Mouse (Mus musculus) urinary bladder, postnatal 10 days (tissue): ENCODE data around the gene Cox10.

Experiments
- DNase-seq: peaks from one replicate; pipeline ENCODE4 v3.0.0; 2022; ENCODE audit warnings: low spot score

The Cox10 gene

GRCm38 (mm10) chr11:64045041-64045440 lies 34.2 kb downstream of the Cox10 start:
- no peak for DNase-seq

GRCm38 (mm10) chr11:64044024-64044423 lies 35.2 kb downstream of the Cox10 start:
- no peak for DNase-seq

- DNase-seq, result no peak
These were observed 38.0 kb downstream of the Cox10 start for GRCm38 (mm10) chr11:64041281-64041680.

- no peak for DNase-seq
These were observed 39.7 kb downstream of the Cox10 start for GRCm38 (mm10) chr11:64039600-64039999.

GRCm38 (mm10) chr11:64037471-64038125 lies 41.7 kb downstream of the Cox10 start:
- no peak for DNase-seq

GRCm38 (mm10) chr11:64036306-64036705 lies 43.0 kb downstream of the Cox10 start:
- no peak for DNase-seq

GRCm38 (mm10) chr11:64035709-64036108 lies 43.6 kb downstream of the Cox10 start:
- DNase-seq, result no peak

- DNase-seq, result no peak
These were observed 44.6 kb downstream of the Cox10 start for GRCm38 (mm10) chr11:64034686-64035085.

- DNase-seq, result no peak
These were observed 51.8 kb downstream of the Cox10 start for GRCm38 (mm10) chr11:64027423-64027822.

GRCm38 (mm10) chr11:64025843-64026242 lies 53.4 kb downstream of the Cox10 start:
- no peak for DNase-seq

- no peak for DNase-seq
These were observed 54.7 kb downstream of the Cox10 start for GRCm38 (mm10) chr11:64024575-64024974.

GRCm38 (mm10) chr11:64023380-64023981 lies 55.8 kb downstream of the Cox10 start:
- DNase-seq, result no peak

- DNase-seq, result no peak
These were observed 56.7 kb downstream of the Cox10 start for GRCm38 (mm10) chr11:64022403-64023047.

GRCm38 (mm10) chr11:64019235-64019634 lies 60.0 kb downstream of the Cox10 start:
- no peak for DNase-seq

GRCm38 (mm10) chr11:64018165-64018564 lies 61.1 kb downstream of the Cox10 start:
- DNase-seq, result no peak

GRCm38 (mm10) chr11:64015309-64015708 lies 64.0 kb downstream of the Cox10 start:
- DNase-seq, result no peak

- no peak for DNase-seq
These were observed 68.4 kb downstream of the Cox10 start for GRCm38 (mm10) chr11:64010724-64011496.

GRCm38 (mm10) chr11:64004152-64004551 lies 75.1 kb downstream of the Cox10 start:
- no peak for DNase-seq

- DNase-seq, result no peak
These were observed 75.8 kb downstream of the Cox10 start for GRCm38 (mm10) chr11:64003484-64003883.

- DNase-seq, result no peak
These were observed 76.6 kb downstream of the Cox10 start for GRCm38 (mm10) chr11:64002629-64003028.

GRCm38 (mm10) chr11:64001111-64001510 lies 78.2 kb downstream of the Cox10 start:
- no peak for DNase-seq

- DNase-seq, result no peak
These were observed 79.0 kb downstream of the Cox10 start for GRCm38 (mm10) chr11:64000200-64000794.
